Mouse (Mus musculus): ENCODE measurements around the gene Pmfbp1.
A peak's percentile ranks its signal among the peaks of the same experiment; 100 is the strongest.
"Not testable (repeated sequence)": the region's sequence is repeated elsewhere in the genome, so short reads cannot be mapped to it uniquely, and the experiment has no call there.

Gene Pmfbp1

GRCm38 (mm10) chr8:109493727-109494126, at the start of gene Pmfbp1:
Pmfbp1 (plus strand) TSS chr8:109494027.
- DNase-seq (ENCODE audit: low read depth, low spot score) = no peak

GRCm38 (mm10) chr8:109446896-109447295, 46.9 kb upstream of the Pmfbp1 start:
- DNase-seq (ENCODE audit: low read depth, low spot score) = not testable (repeated sequence)

- no peak for DNase-seq (ENCODE audit: low read depth, low spot score)
Observed at GRCm38 (mm10) chr8:109451000-109451399, 42.8 kb upstream of the Pmfbp1 start.

GRCm38 (mm10) chr8:109455113-109455512, 38.7 kb upstream of the Pmfbp1 start:
- no peak for DNase-seq (ENCODE audit: low read depth, low spot score)

GRCm38 (mm10) chr8:109457387-109457786, 36.4 kb upstream of the Pmfbp1 start:
- peak; percentile 3 for DNase-seq (ENCODE audit: low read depth, low spot score)

- no peak for DNase-seq (ENCODE audit: low read depth, low spot score)
Observed at GRCm38 (mm10) chr8:109458580-109458979, 35.2 kb upstream of the Pmfbp1 start.

GRCm38 (mm10) chr8:109463075-109463474, 30.8 kb upstream of the Pmfbp1 start:
- DNase-seq (ENCODE audit: low read depth, low spot score) = no peak

- DNase-seq (ENCODE audit: low read depth, low spot score) = no peak
Observed at GRCm38 (mm10) chr8:109463677-109464313, 30.0 kb upstream of the Pmfbp1 start.

- no peak for DNase-seq (ENCODE audit: low read depth, low spot score)
Observed at GRCm38 (mm10) chr8:109464451-109464891, 29.4 kb upstream of the Pmfbp1 start.

- DNase-seq (ENCODE audit: low read depth, low spot score) = no peak
Observed at GRCm38 (mm10) chr8:109465056-109465455, 28.8 kb upstream of the Pmfbp1 start.

GRCm38 (mm10) chr8:109465761-109466160, 28.1 kb upstream of the Pmfbp1 start:
- no peak for DNase-seq (ENCODE audit: low read depth, low spot score)

- DNase-seq (ENCODE audit: low read depth, low spot score) = no peak
Observed at GRCm38 (mm10) chr8:109467516-109467915, 26.3 kb upstream of the Pmfbp1 start.

- no peak for DNase-seq (ENCODE audit: low read depth, low spot score)
Observed at GRCm38 (mm10) chr8:109468112-109468511, 25.7 kb upstream of the Pmfbp1 start.

GRCm38 (mm10) chr8:109471876-109472275, 22.0 kb upstream of the Pmfbp1 start:
- DNase-seq (ENCODE audit: low read depth, low spot score) = no peak

GRCm38 (mm10) chr8:109472400-109472799, 21.4 kb upstream of the Pmfbp1 start:
- no peak for DNase-seq (ENCODE audit: low read depth, low spot score)

GRCm38 (mm10) chr8:109474442-109475121, 19.2 kb upstream of the Pmfbp1 start:
- DNase-seq (ENCODE audit: low read depth, low spot score) = no peak

- no peak for DNase-seq (ENCODE audit: low read depth, low spot score)
Observed at GRCm38 (mm10) chr8:109475436-109475835, 18.4 kb upstream of the Pmfbp1 start.

GRCm38 (mm10) chr8:109478586-109478985, 15.2 kb upstream of the Pmfbp1 start:
- DNase-seq (ENCODE audit: low read depth, low spot score) = no peak

- DNase-seq (ENCODE audit: low read depth, low spot score) = no peak
Observed at GRCm38 (mm10) chr8:109484741-109485140, 9.1 kb upstream of the Pmfbp1 start.

- DNase-seq (ENCODE audit: low read depth, low spot score) = no peak
Observed at GRCm38 (mm10) chr8:109485530-109485929, 8.3 kb upstream of the Pmfbp1 start.

- no peak for DNase-seq (ENCODE audit: low read depth, low spot score)
Observed at GRCm38 (mm10) chr8:109492785-109493184, 1.0 kb upstream of the Pmfbp1 start.

GRCm38 (mm10) chr8:109494601-109495000, 774 bp downstream of the Pmfbp1 start:
- no peak for DNase-seq (ENCODE audit: low read depth, low spot score)

- DNase-seq (ENCODE audit: low read depth, low spot score) = no peak
Observed at GRCm38 (mm10) chr8:109497431-109497830, 3.6 kb downstream of the Pmfbp1 start.
